Mouse (Mus musculus): ENCODE measurements around the gene Ntm.

GRCm38 (mm10) chr9:29075243-29075642, 887.7 kb downstream of the Ntm start:
- TF ChIP-seq CTCF (IDR thresholded peaks at IDR 0.05; ENCODE audit: control insufficient read depth, insufficient read depth, insufficient read length) (no peak), MAX (IDR thresholded peaks at IDR 0.05) (no peak), USF1 (IDR thresholded peaks at IDR 0.05; ENCODE audit: low read depth) (no peak)

All from C2C12 (cell line).